Mouse (Mus musculus) forebrain, embryonic 14.5 days (tissue): ENCODE results near the gene Gngt1. TPM values are rescaled to one million over a fixed set of nuclear protein-coding genes. Genes with fewer than 3 reads are reported as not detected.

Experiments
- ATAC-seq: fragments of 200-750 bp; cut with Nextera tagmentation; 2 replicates; pipeline ENCODE4 v1.8.0; 2017; ENCODE audit warnings: mild to moderate bottlenecking, moderate library complexity
- DNase-seq: peaks from one replicate; pipeline ENCODE4 v3.0.0-alpha.2; 2015; ENCODE audit warnings: low spot score
- H3K27ac ChIP-seq: fragments of 300-500 bp; sonication (generic); 2 replicates; pipeline ENCODE4 v1.5.1; 2014; ENCODE audit warnings: low read depth, mild to moderate bottlenecking, control low read depth, low read length, moderate library complexity
- H3K27me3 ChIP-seq: fragments of 300-500 bp; sonication (generic); replicated peaks from 2 replicates; pipeline ENCODE4 v1.6.1; 2014; ENCODE audit warnings: low read length, control low read depth, mixed read lengths; ENCODE audit not compliant: control insufficient read depth, insufficient read depth
- H3K36me3 ChIP-seq: fragments of 300-500 bp; sonication (generic); 2 replicates; pipeline ENCODE4 v1.6.1; 2014; ENCODE audit warnings: low read length, control low read depth; ENCODE audit not compliant: control insufficient read depth, insufficient read depth
- H3K4me1 ChIP-seq: fragments of 300-500 bp; sonication (generic); 2 replicates; pipeline ENCODE4 v1.6.1; 2014; ENCODE audit warnings: antibody characterized with exemption, low read length, control low read depth; ENCODE audit not compliant: control insufficient read depth, insufficient read depth
- H3K4me2 ChIP-seq: fragments of 300-500 bp; sonication (generic); 2 replicates; pipeline ENCODE4 v1.6.1; 2014; ENCODE audit warnings: mild to moderate bottlenecking, control low read depth, low read length
- H3K4me3 ChIP-seq: fragments of 300-500 bp; sonication (generic); 2 replicates; pipeline ENCODE4 v1.5.1; 2014; ENCODE audit warnings: low read depth, low read length, control low read depth
- H3K9ac ChIP-seq: fragments of 300-500 bp; sonication (generic); 2 replicates; pipeline ENCODE4 v1.6.1; 2014; ENCODE audit warnings: mild to moderate bottlenecking, low read length, control low read depth, moderate library complexity
- H3K9me3 ChIP-seq: fragments of 300-500 bp; sonication (generic); replicated peaks from 2 replicates; pipeline ENCODE4 v1.6.1; 2016; ENCODE audit warnings: low read length, control low read depth, mixed read lengths; ENCODE audit not compliant: control insufficient read depth
- WGBS: fragments of 180-500 bp; shearing (Covaris S2); extraction: QIAGEN DNeasy Blood & Tissue Kit; methylation state at CpG from one replicate; pipeline ENCODE4 v1.1.7; 2014; 5-methylcytosine and 5-hydroxymethylcytosine counted together
- polyA plus RNA-seq: library from polyadenylated mRNA; unstranded; fragments of >200 nt; fragmentation: Nextera tagmentation; extraction: Ambion mirVana; gene quantifications from 2 replicates; pipeline ENCODE4 v1.2.1, GENCODE M21; 2014

The Gngt1 gene
- polyA plus RNA-seq, 1 experiment from 2014 or later, result not detected

GRCm38 (mm10) chr6:4003445-4003844 is 9.9 kb downstream of the Gngt1 start:
- ATAC-seq, result no peak
- Histone ChIP-seq H3K27ac (no peak overlapping the region), H3K36me3 (no peaks in the 10 kb centered on the region), H3K9ac (no peak overlapping the region), H3K4me1 (no peaks in the 10 kb centered on the region; the same call in 1 of the 2 replicates), H3K4me3 (no peak overlapping the region), H3K4me2 (no peak overlapping the region), H3K9me3 (no peaks in the 10 kb centered on the region), H3K27me3 (no peaks in the 10 kb centered on the region)
- 60% methylated on average over 4 of the region's 4 CpGs for WGBS
- no peak for DNase-seq

GRCm38 (mm10) chr6:4003890-4004306 is 10.3 kb downstream of the Gngt1 start, which contains the start of gene Gng11:
Gene Gng11, plus strand, starts transcription at chr6:4003904.
- WGBS, result 2% methylated on average over 19 of the region's 19 CpGs
- DNase-seq, result peak; percentile 19

GRCm38 (mm10) chr6:4004808-4005207 is 11.2 kb downstream of the Gngt1 start:
- 77% methylated on average over 2 of the region's 2 CpGs for WGBS
- Histone ChIP-seq H3K27me3 (no peaks in the 10 kb centered on the region), H3K27ac (no peak overlapping the region), H3K4me3 (no peak overlapping the region), H3K9me3 (no peaks in the 10 kb centered on the region), H3K4me1 (no peaks in the 10 kb centered on the region; the same call in 1 of the 2 replicates), H3K9ac (no peak overlapping the region), H3K36me3 (no peaks in the 10 kb centered on the region), H3K4me2 (no peak overlapping the region)
- no peak for ATAC-seq
- no peak for DNase-seq

More at GRCm38 (mm10) chr6:4003890-4004306, 10.3 kb downstream of the Gngt1 start, which contains the start of gene Gng11:
- H3K4me1 ChIP-seq, result no peaks in the 10 kb centered on the region; the same call in 1 of the 2 replicates
- peak within 1 kb of the TSS; percentile 40 for H3K9ac ChIP-seq
- H3K9me3 ChIP-seq, result no peaks in the 10 kb centered on the region
- H3K27me3 ChIP-seq, result no peaks in the 10 kb centered on the region
- peak within 1 kb of the TSS; percentile 36; the same call in 1 of the 2 replicates for H3K27ac ChIP-seq
- H3K4me3 ChIP-seq, result peak within 1 kb of the TSS; percentile 26
- ATAC-seq, result peak; percentile 72
- peak within 1 kb of the TSS; percentile 54 for H3K4me2 ChIP-seq
- no peaks in the 10 kb centered on the region for H3K36me3 ChIP-seq

- Histone ChIP-seq H3K27me3 (no peaks in the 10 kb centered on the region), H3K9me3 (no peaks in the 10 kb centered on the region), H3K4me1 (no peaks in the 10 kb centered on the region; the same call in 1 of the 2 replicates), H3K27ac (no peak overlapping the region), H3K4me3 (no peak overlapping the region), H3K4me2 (no peak overlapping the region), H3K9ac (no peak overlapping the region), H3K36me3 (no peaks in the 10 kb centered on the region)
- WGBS, result 76% methylated on average over 2 of the region's 2 CpGs
- ATAC-seq (no peak), DNase-seq (no peak)
Measured at GRCm38 (mm10) chr6:4008501-4009040, 15.0 kb downstream of the Gngt1 start.

- Histone ChIP-seq H3K4me1 (no peaks in the 10 kb centered on the region), H3K27me3 (no peaks in the 10 kb centered on the region), H3K4me3 (no peak overlapping the region), H3K9me3 (no peaks in the 10 kb centered on the region), H3K36me3 (no peaks in the 10 kb centered on the region), H3K9ac (no peak overlapping the region), H3K4me2 (no peak overlapping the region), H3K27ac (no peak overlapping the region)
- no peak for DNase-seq
- ATAC-seq, result no peak
Measured at GRCm38 (mm10) chr6:4009548-4009947, 16.0 kb downstream of the Gngt1 start.

- Histone ChIP-seq H3K27me3 (no peaks in the 10 kb centered on the region), H3K9ac (no peak overlapping the region), H3K9me3 (no peaks in the 10 kb centered on the region), H3K4me3 (no peak overlapping the region), H3K4me1 (no peaks in the 10 kb centered on the region), H3K27ac (no peak overlapping the region), H3K36me3 (no peaks in the 10 kb centered on the region), H3K4me2 (no peak overlapping the region)
- 86% methylated on average over 1 of the region's 1 CpGs for WGBS
- DNase-seq, result no peak
- ATAC-seq, result no peak
Measured at GRCm38 (mm10) chr6:4022645-4023044, 29.1 kb downstream of the Gngt1 start.

- ATAC-seq, result no peak
- Histone ChIP-seq H3K9me3 (no peaks in the 10 kb centered on the region), H3K27me3 (no peaks in the 10 kb centered on the region), H3K4me3 (no peak overlapping the region), H3K4me1 (no peaks in the 10 kb centered on the region), H3K4me2 (no peak overlapping the region), H3K36me3 (no peaks in the 10 kb centered on the region), H3K9ac (no peak overlapping the region), H3K27ac (no peak overlapping the region)
- 80% methylated on average over 2 of the region's 2 CpGs for WGBS
- no peak for DNase-seq
Measured at GRCm38 (mm10) chr6:4026367-4026766, 32.8 kb downstream of the Gngt1 start.

- no peak overlapping the region for H3K27ac ChIP-seq
- H3K27me3 ChIP-seq, result no peaks in the 10 kb centered on the region
- DNase-seq (no peak), ATAC-seq (no peak)
- H3K4me3 ChIP-seq, result no peak overlapping the region
- no peaks in the 10 kb centered on the region for H3K4me1 ChIP-seq
- H3K36me3 ChIP-seq, result no peaks in the 10 kb centered on the region
- no peak overlapping the region for H3K4me2 ChIP-seq
- no peak overlapping the region for H3K9ac ChIP-seq
- 74% methylated on average over 3 of the region's 3 CpGs for WGBS
- no peaks in the 10 kb centered on the region for H3K9me3 ChIP-seq
Measured at GRCm38 (mm10) chr6:4030956-4031355, 37.4 kb downstream of the Gngt1 start.

GRCm38 (mm10) chr6:4041821-4042220 is 48.2 kb downstream of the Gngt1 start:
- Histone ChIP-seq H3K9ac (no peak overlapping the region), H3K9me3 (no peaks in the 10 kb centered on the region), H3K4me1 (no peaks in the 10 kb centered on the region), H3K27me3 (no peaks in the 10 kb centered on the region), H3K4me2 (no peak overlapping the region), H3K36me3 (no peaks in the 10 kb centered on the region), H3K4me3 (no peak overlapping the region), H3K27ac (no peak overlapping the region)
- ATAC-seq (no peak), DNase-seq (no peak)
- whole genome bisulfite sequencing, result 92% methylated on average over 1 of the region's 1 CpGs
